Mouse (Mus musculus) liver, adult 2 months (tissue): ENCODE measurements around the gene Nfat5. TPM values are rescaled to one million over a fixed set of nuclear protein-coding genes. Genes with fewer than 3 reads are reported as not detected.

ENCODE experiments used
- DNase-seq: peaks from one replicate; pipeline ENCODE4 v3.0.0-alpha.2; 2011; ENCODE audit warnings: low read depth, low spot score; ENCODE audit errors: extremely low read depth
- H3K27ac ChIP-seq: fragments of 200-500 bp; replicated peaks from 2 replicates; pipeline ENCODE4 v1.5.1; 2012; ENCODE audit warnings: low read depth, mild to moderate bottlenecking, control low read depth, inconsistent platforms, low read length; ENCODE audit not compliant: insufficient read depth
- H3K27me3 ChIP-seq: fragments of 200-500 bp; 2 replicates; pipeline ENCODE4 v1.6.1; 2012; ENCODE audit warnings: mild to moderate bottlenecking, moderate library complexity, low read length, inconsistent platforms; ENCODE audit not compliant: control insufficient read depth, insufficient read depth
- H3K36me3 ChIP-seq: fragments of 200-500 bp; 2 replicates; pipeline ENCODE4 v1.6.1; 2012; ENCODE audit warnings: low read length, inconsistent platforms; ENCODE audit not compliant: control insufficient read depth, insufficient read depth
- H3K4me1 ChIP-seq: fragments of 200-500 bp; 2 replicates; pipeline ENCODE4 v1.6.1; 2011; ENCODE audit warnings: low read length; ENCODE audit not compliant: control insufficient read depth, insufficient read depth
- H3K4me3 ChIP-seq: fragments of 200-500 bp; 2 replicates; pipeline ENCODE4 v1.5.1; 2011; ENCODE audit warnings: low read depth, mild to moderate bottlenecking, control low read depth, low read length, moderate library complexity; ENCODE audit not compliant: insufficient read depth
- H3K79me2 ChIP-seq: fragments of 200-500 bp; 2 replicates; pipeline ENCODE4 v1.6.1; 2012; ENCODE audit warnings: inconsistent platforms, mild to moderate bottlenecking, low read length, moderate library complexity; ENCODE audit not compliant: control insufficient read depth, insufficient read depth
- H3K9ac ChIP-seq: fragments of 200-500 bp; 2 replicates; pipeline ENCODE4 v1.6.1; 2012; ENCODE audit warnings: low read depth, mild to moderate bottlenecking, control low read depth, inconsistent platforms, low read length
- CTCF ChIP-seq: fragments of 200-500 bp; IDR thresholded peaks from 2 replicates; pipeline ENCODE4 v1.5.1; 2011; ENCODE audit warnings: low read depth, low read length, control low read depth
- POLR2A ChIP-seq: fragments of 200-500 bp; IDR thresholded peaks from 2 replicates; pipeline ENCODE4 v1.6.1; 2011; ENCODE audit warnings: low read length, control low read depth; ENCODE audit not compliant: insufficient read depth; ENCODE audit errors: extremely low read depth
- WGBS: fragments of 180-500 bp; shearing (Covaris S2); methylation state at CpG from one replicate; pipeline ENCODE4 v1.1.7; 2018; 5-methylcytosine and 5-hydroxymethylcytosine counted together
- polyA plus RNA-seq: library from polyadenylated mRNA; depleted of rRNA; stranded (reverse); fragments of >200 nt; gene quantifications from 2 replicates; pipeline ENCODE4 v1.2.3, GENCODE M21; 2012
- total RNA-seq: library from RNA; depleted of rRNA; stranded (reverse); fragments of >200 nt; gene quantifications from 2 replicates; pipeline ENCODE4 v1.2.3, GENCODE M21; 2014

Nfat5 gene
- total and polyA plus RNA-seq, 2 experiments: 9.4 to 9.7 TPM

DNA sequence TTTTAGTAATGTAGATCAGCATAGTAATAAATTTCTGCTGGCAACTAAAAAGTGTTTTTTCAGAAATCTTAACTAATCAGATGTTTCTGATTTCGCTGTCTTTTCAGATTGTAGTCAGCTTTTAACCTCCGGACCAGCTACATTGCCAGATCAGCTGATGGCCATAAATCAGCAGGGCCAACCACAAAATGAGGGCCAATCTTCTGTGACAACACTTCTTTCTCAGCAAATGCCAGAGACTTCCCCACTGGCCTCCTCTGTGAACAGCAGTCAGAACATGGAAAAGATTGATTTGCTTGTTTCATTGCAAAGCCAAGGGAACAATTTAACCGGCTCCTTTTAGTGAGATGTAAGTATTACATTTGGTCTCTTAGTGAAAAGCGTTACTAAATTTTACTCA is 77.0 kb downstream of the Nfat5 start:
- no peaks in the 10 kb centered on the region for H3K79me2 ChIP-seq
- DNase-seq: no peak
- H3K4me3 ChIP-seq: no peak overlapping the region
- no peak overlapping the region for H3K27ac ChIP-seq
- no peaks in the 10 kb centered on the region for H3K27me3 ChIP-seq
- TF ChIP-seq POLR2A: no peak
- TF ChIP-seq CTCF: no peak
- WGBS: 94% methylated on average over 4 of the region's 4 CpGs
- no peaks in the 10 kb centered on the region for H3K4me1 ChIP-seq
- no peak overlapping the region for H3K9ac ChIP-seq
- peaks cover 67% of the 10 kb centered on the region for H3K36me3 ChIP-seq

DNA sequence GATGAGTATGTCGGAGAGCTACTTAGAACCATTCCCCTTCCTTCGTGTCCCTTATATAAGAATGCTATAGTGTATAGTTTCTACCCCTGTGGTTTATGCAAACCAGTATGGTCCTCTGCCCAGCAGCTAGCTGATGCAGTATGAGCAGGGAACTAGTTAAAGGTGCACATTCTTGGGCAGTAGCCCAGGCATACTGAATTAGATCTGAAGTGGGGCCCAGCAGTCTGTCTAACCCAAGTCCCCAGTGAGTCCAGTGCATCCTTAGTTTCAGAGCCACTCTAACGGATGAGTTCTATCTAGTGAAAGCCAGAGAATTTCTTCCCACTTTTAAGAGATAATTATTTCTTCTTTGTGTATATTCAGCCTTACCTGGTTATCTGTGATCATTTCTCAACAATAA is 84.1 kb downstream of the Nfat5 start:
- Histone ChIP-seq H3K9ac (no peak overlapping the region), H3K4me3 (no peak overlapping the region), H3K27me3 (no peaks in the 10 kb centered on the region), H3K36me3 (peaks cover 28% of the 10 kb centered on the region), H3K79me2 (no peaks in the 10 kb centered on the region), H3K27ac (no peak overlapping the region), H3K4me1 (no peaks in the 10 kb centered on the region)
- WGBS: 94% methylated on average over 3 of the region's 3 CpGs
- TF ChIP-seq CTCF: no peak
- TF ChIP-seq POLR2A: no peak
- DNase-seq: no peak

DNA sequence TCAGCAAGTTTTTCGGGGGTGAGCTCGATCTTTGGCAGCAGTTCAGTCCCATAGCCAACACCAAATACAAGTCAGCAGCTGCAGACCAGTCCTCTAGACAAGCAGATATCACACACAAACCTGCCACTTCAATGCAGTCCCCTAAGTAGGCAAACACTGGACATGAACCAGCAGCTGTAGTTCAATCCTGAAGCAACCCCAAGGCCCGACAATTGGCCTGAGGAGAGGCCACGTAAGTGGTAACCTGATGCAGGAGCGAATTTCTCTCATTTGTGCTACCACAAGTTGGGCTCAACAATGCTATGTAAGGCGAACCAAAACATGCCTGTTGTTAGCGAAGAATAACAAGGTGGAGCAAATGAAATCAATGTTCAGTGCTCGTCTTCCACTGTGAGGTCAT is 87.5 kb downstream of the Nfat5 start:
- TF ChIP-seq POLR2A (no peak), CTCF (no peak)
- Histone ChIP-seq H3K36me3 (peaks cover 14% of the 10 kb centered on the region), H3K27me3 (no peaks in the 10 kb centered on the region), H3K79me2 (no peaks in the 10 kb centered on the region), H3K9ac (no peak overlapping the region), H3K4me3 (no peak overlapping the region), H3K4me1 (no peaks in the 10 kb centered on the region), H3K27ac (no peak overlapping the region)
- DNase-seq: no peak
- 97% methylated on average over 8 of the region's 8 CpGs for WGBS

DNA sequence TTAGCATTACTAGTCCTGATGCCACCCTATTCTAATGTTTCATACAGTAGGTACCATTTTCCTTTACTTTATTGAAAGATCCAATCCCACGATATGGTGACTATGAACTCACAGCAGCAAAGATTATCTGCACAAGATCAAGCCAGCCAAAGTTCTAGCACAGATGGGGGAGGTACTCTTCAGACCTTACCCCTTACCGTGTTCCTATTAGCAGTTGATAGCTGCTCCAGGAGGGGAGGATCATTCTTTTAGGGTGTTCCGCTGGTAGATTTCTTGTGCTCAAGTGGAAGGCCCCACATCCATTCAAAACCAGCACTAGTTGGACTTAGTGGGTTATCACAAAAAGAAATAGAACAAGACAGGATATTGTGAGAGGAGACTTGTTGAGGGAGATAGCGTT is 88.4 kb downstream of the Nfat5 start:
- no peak overlapping the region for H3K9ac ChIP-seq
- no peak overlapping the region for H3K27ac ChIP-seq
- TF ChIP-seq POLR2A (no peak), CTCF (no peak)
- H3K79me2 ChIP-seq: no peaks in the 10 kb centered on the region
- H3K4me3 ChIP-seq: no peak overlapping the region
- H3K4me1 ChIP-seq: no peaks in the 10 kb centered on the region
- H3K36me3 ChIP-seq: peaks cover 10% of the 10 kb centered on the region
- 92% methylated on average over 4 of the region's 4 CpGs for WGBS
- no peaks in the 10 kb centered on the region for H3K27me3 ChIP-seq
- no peak for DNase-seq

DNA sequence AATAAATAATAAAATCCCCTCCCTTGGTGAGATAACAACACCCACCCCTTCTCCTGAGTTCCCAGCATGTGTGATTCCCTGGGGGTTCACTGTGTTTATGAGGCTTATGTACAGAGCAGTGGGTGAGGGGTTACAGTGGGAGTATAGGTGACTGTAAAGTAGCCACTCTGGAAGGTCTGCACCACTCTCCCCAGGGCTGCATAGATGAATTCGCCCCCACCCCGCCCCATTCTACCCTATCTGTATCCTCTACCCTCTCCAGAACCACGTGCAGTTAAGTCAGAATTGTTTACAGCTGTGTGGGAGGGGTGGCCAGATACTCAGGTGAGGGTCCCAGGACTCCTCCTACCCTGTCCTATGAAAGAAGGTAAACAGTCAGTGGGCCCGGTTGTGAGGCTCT is 89.6 kb downstream of the Nfat5 start:
- Histone ChIP-seq H3K4me3 (no peak overlapping the region), H3K27me3 (no peaks in the 10 kb centered on the region), H3K9ac (no peak overlapping the region), H3K79me2 (no peaks in the 10 kb centered on the region), H3K27ac (no peak overlapping the region), H3K4me1 (no peaks in the 10 kb centered on the region), H3K36me3 (peaks cover 8% of the 10 kb centered on the region)
- DNase-seq: no peak
- TF ChIP-seq POLR2A: no peak
- no peak for TF ChIP-seq CTCF
- 58% methylated on average over 4 of the region's 4 CpGs for WGBS

DNA sequence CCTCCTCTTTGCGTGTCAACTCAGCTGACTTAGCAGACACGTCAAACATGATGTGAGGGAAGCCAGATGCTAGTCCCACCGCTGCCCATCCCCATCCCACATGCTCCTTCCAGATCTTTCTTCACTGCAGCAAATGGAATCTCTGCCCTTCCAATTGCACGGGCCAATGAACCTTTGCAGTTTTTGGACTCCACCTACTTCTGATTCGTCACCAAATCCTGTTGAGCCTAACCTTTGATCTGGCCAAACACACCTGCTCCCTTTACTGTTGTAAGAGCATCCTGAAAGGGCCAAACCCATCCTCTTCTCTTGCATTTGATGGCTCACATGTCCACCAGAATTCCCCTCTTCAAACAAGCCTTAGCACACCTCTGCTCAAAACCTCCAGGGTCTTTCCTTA is 91.4 kb downstream of the Nfat5 start:
- no peaks in the 10 kb centered on the region for H3K4me1 ChIP-seq
- H3K27me3 ChIP-seq: no peaks in the 10 kb centered on the region
- no peak overlapping the region for H3K4me3 ChIP-seq
- no peak overlapping the region for H3K9ac ChIP-seq
- H3K36me3 ChIP-seq: no peaks in the 10 kb centered on the region; the same call in 1 of the 2 replicates
- 33% methylated on average over 5 of the region's 5 CpGs for WGBS
- no peak overlapping the region for H3K27ac ChIP-seq
- TF ChIP-seq POLR2A: no peak
- TF ChIP-seq CTCF: no peak
- no peaks in the 10 kb centered on the region for H3K79me2 ChIP-seq
- peak; percentile 53 for DNase-seq

DNA sequence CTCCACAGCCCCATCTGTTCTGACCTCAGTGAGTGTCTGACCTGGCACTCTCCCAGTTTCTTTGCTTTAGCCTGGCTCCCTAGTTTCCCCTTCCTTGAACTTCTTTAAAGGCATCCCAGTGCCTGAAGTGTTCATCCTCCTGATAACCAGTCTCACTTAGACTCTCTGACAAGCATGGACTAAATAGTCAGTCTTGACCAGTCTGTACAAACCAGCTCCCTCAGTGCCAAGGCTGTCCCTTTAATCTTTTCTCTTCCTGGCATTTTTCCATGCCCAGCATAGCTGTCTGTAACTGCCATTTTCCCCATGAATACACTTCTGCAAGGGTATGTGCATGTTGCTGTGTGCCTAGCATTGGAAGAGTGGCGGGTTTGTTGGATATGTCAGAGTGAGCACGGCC is 91.8 kb downstream of the Nfat5 start:
- Histone ChIP-seq H3K36me3 (no peaks in the 10 kb centered on the region; the same call in 1 of the 2 replicates), H3K27ac (no peak overlapping the region), H3K27me3 (no peaks in the 10 kb centered on the region), H3K9ac (no peak overlapping the region), H3K79me2 (no peaks in the 10 kb centered on the region), H3K4me3 (no peak overlapping the region), H3K4me1 (no peaks in the 10 kb centered on the region)
- no peak for DNase-seq
- 96% methylated on average over 2 of the region's 2 CpGs for WGBS
- TF ChIP-seq CTCF: no peak
- TF ChIP-seq POLR2A: no peak
